Mouse (Mus musculus) heart, adult 9 months (tissue): Measurements from ENCODE around the gene Sac3d1.

ENCODE experiments used
- DNase-seq, 2 experiments: peaks; one replicate each; pipeline ENCODE4 v3.0.0; 2022; ENCODE audit warnings: low spot score in 2 of 2

Sac3d1 gene

DNA sequence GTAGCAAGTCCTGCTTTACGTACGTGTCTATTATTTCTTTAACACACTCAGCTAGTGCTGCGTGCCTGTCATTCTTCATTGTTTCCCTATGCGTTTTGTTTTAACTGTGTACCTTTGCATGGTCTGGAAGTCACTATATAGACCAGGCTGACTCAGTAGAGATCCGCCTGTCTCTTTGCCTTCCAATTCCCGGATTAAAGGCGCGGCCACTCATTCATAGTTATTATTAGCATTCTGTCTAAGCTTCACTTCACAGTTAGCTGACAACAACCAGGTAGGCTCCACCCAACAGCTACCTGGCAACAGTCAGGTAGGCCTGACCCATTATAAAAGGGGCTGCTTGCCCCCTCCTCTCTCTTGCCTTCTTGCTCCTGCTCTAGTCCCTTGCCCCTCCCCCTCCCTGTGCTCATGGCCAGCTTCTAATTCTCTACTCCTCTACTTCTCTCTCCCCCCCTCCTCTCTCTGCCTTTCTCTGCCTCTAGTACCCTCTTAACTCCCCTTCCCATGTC is 281 bp upstream of the Sac3d1 start:
- no peak for DNase-seq

DNA sequence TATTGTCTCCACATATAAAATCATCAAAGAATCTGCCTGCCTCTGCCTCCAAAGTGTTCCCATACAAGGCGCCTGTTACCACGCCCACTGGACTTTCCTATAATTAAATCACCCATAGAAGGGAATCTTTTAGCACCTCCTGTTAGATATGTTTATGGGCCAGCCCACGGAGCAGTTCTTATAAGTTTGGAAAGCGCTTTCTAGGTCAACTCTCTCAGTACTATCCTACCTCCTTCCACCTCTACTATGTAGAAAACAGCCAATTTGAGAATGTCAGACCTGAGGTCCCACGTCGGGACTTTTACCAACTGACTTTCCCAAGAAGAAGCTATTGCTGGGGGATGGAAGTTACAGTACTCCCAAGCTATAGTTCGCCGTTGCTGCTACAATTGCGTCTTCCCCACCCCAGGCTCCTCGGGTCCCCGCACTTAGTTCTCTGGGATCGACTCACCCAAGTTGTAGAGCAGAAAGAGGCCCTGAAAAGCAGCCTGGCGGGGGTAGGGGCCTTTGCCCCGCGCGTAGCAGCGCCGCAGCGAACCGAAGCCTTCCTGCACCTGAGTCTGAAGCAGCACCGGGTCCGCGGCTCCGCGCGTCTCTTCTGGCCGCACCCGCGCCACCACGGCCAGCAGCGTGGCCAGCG is 984 bp downstream of the Sac3d1 start:
- no peak for DNase-seq

- DNase-seq, result peak in 1 of 2 experiments; percentile 15
These were observed 2.2 kb downstream of the Sac3d1 start for GRCm38 (mm10) chr19:6116113-6116850.

DNA sequence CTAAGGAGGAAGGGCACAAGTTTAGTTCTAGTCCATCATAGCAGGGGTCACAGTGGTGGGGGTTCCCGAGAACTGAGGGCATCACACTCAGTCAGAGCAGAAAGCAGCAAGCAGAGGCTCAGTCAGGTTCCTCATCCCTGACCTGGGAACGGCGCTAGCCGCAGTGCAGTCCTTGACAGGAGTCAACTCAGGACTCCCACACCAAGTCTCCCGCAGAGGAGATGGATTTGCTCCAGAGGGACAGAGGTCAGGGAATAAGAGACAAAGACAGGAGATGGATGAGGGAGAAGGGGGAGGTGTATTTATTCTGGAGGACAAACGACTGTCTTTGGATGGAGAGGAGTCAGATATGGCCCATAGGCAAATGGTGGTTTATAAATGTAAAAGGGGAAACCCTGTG is 5.3 kb downstream of the Sac3d1 start:
- DNase-seq, result no peak

- DNase-seq, result no peak
These were observed 12.9 kb downstream of the Sac3d1 start, which contains the start of gene Naaladl1 for GRCm38 (mm10) chr19:6105586-6105985. Naaladl1 (plus strand) TSS chr19:6105782.

- no peak for DNase-seq
These were observed 14.0 kb downstream of the Sac3d1 start for GRCm38 (mm10) chr19:6104476-6104875.

DNA sequence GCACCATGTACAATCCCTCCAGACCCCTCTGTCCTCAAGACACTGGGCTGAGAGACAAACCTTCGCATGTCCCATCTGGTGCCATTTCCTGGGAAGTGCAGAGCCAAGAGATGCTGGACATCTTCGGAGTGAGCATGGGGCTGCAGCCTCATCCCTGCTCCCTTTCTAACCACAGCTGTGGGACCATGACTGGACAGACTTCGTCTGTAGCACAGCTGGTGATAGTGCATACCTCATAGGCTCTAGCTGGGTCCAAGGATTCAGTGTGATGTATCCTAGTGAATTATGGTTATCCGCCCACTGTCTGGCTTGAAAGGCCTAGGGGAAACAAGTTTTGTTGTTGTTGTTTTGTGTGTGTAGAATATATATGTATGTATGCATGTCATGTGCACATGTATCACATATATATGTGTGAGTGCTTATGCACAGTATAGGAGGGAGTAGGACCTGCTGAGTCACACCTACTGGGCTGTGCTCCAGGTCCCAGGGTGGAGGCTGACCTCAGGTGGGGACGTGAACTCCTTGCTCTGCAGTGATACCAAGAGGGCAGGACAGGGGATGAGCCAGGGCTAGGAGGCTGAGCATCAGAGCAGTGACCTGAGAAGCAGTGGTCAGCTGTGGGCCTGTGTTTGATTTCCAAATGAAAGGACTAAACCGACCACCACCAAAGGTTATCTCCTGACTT is 16.1 kb downstream of the Sac3d1 start:
- no peak for DNase-seq

GRCm38 (mm10) chr19:6101186-6101585 is 17.3 kb downstream of the Sac3d1 start:
- DNase-seq, result no peak

GRCm38 (mm10) chr19:6097847-6098246 is 20.6 kb downstream of the Sac3d1 start:
- no peak for DNase-seq

DNA sequence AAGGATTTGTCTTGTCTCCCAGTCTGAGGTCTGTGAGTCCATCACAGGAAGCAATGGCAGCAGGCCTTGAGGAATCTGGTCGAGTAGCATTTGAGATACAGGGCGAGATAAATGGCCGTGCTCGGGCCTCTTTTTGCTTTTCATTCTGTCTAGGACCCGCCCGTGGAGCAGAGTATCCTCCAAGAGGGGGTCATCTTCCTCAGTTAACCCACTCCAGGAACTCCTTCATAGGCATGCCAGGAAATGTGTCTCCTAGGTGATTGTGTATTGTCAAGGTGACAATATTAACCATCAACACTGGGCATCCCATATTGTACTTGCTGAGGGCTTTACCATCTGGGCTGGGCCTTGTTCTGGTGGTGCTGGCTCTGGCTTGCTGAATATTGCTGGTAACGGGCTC is 24.3 kb downstream of the Sac3d1 start, which contains the start of gene AC131692.1:
AC131692.1 (plus strand) TSS at position 301 of the 400 bp plus-strand sequence.
- DNase-seq, result no peak

DNA sequence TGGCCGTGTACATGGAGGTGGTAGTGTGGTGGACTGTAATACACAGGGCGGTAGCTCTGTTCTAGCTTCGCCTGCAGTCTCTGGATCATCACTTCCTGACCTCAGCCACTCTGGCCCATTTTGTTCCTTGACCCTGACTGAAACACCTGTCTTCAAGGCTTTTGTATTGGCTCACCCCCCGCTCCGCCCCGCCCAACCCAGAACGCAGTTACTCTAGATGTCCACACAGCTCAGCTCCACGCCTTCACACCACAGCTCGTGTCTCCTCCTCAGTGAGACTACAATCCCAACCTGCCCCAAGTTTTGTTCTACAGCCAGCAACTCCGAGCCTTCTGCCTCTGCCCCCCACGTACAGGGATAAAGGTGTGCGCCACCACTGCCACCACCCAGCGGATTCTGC is 29.6 kb downstream of the Sac3d1 start:
- DNase-seq, result no peak

- DNase-seq, result no peak
These were observed 33.0 kb downstream of the Sac3d1 start for GRCm38 (mm10) chr19:6085417-6085879.

GRCm38 (mm10) chr19:6084478-6085248 is 33.8 kb downstream of the Sac3d1 start, which contains the start of the genes Zfpl1 and Cdca5:
Zfpl1 (minus strand) TSS chr19:6084956.
Cdca5 (plus strand) TSS chr19:6084983.
- DNase-seq, result peak; percentile 94 to 96

GRCm38 (mm10) chr19:6082156-6082555 is 36.3 kb downstream of the Sac3d1 start, which contains the start of gene Gm28374:
Gm28374 (minus strand) TSS chr19:6082256.
- DNase-seq, result no peak

DNA sequence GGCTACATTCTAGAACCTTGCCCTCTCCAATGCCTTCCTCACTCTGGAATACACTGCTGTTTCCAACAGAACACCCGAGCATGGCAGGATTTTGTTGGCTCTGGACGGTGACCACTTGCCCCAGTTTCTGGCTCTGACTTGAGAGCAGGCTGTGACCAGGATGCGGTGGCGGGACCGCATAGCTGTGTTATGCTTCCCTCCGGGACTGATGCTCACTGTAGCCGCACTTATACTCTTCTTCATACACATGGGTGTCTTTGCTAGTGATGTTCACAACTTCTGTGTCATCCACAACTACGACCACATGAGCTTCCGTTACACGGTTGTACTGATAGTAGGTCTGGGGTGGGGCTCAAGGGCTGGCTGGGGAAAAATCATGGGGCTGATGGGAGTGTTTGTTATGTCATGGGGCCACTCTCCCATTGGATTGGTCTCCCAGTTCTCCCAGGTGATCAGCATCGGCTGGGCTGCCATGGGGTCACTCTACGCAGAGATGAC is 38.4 kb downstream of the Sac3d1 start, which contains the start of gene Tmem262:
Tmem262 (plus strand) TSS at position 51 of the 498 bp plus-strand sequence.
- DNase-seq, result no peak

DNA sequence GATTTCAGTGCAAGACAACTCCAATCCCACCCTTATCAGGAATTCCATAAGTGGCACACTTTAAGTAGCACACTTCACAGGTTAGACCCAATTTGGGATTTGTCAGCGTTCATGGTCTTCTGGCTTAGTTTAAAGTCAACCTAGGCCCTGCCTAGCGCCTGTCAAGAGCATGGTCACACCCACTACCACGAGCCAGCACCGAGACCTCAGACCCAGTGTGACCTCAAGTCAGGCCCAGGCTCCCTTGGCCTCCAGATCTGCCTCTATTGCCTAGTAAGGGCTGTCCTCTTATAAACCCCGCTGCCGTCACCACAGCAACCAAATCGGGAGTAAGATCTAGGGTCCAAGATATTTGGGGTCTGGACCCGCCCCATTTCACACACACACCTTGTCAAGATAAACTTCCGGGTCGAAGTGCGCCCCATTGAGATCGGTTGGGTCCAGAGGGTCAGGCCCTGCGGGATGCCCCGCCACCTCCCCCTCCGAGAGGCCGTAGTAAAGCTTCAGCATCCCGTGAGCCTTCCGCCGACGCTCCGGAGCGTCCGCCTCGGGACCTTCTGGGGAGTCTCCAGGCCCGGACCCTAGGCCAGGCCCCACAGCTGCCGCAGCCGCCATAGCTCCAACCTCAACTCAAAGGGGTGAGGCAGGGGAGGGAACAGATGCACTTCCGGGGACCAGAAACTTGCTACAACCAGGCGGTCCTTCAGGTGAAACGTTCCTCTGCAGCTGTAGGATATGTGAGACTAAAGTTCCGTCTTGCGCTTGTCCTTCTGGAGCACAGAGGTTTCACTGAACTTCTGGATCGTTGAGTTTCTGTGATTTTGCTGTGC is 41.7 kb downstream of the Sac3d1 start, which contains the start of gene Vps51:
Vps51 (minus strand) TSS at position 668 of the 830 bp plus-strand sequence.
- peak; percentile 83 to 86 for DNase-seq

DNA sequence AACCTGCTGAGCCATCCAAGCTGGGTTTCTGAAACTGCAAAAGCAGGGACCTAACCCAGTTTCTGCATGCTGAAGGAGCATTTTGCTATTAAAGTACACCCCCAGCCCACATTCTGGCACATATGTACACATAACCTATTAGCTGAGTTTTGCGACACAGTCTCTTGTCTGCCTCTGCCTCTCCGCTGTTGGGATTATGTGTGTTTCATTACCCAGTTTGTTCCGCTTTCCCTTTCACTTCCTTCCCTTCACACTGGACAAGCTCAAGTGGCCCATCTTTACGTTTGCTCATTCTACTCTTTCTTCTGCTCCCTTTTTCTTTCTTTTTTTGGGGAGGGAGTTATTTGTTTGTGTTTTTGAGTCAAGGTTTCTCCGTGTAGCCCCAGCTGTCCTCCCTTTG is 44.6 kb downstream of the Sac3d1 start:
- DNase-seq, result no peak

DNA sequence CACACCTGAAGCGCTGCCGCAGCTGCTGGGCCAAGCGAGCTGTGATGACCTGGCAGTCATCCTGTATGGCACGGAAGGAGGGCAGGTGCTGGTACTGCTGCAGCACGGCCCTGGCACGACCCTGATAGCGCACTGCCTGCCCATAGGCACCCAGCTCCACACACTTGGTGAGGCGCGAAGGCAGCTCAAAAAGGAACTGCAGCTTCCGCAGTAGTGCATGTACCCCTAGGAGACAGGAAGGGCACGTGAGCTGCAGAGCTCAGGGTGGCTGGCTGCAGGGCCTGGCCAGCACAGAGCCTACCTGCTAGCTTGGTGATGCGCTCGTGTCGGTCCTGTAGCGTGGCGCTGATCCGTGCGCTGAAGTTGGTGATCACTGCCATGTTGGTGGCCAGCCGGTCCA is 47.2 kb downstream of the Sac3d1 start:
- DNase-seq, result no peak

- DNase-seq, result no peak
These were observed 47.7 kb downstream of the Sac3d1 start for GRCm38 (mm10) chr19:6070571-6071250.
